Mouse (Mus musculus): ENCODE results near the gene Dbx2.

Gene Dbx2

GRCm38 (mm10) chr15:95655860-95656259 is at the start of gene Dbx2:
Gene Dbx2 (minus strand): TSS chr15:95655960.
- DNase-seq (ENCODE audit: low spot score), result no peak

GRCm38 (mm10) chr15:95702206-95702605 is 46.4 kb upstream of the Dbx2 start:
- DNase-seq (ENCODE audit: low spot score), result no peak

- DNase-seq (ENCODE audit: low spot score), result no peak
Measured at GRCm38 (mm10) chr15:95701573-95701972, 45.8 kb upstream of the Dbx2 start.

DNA sequence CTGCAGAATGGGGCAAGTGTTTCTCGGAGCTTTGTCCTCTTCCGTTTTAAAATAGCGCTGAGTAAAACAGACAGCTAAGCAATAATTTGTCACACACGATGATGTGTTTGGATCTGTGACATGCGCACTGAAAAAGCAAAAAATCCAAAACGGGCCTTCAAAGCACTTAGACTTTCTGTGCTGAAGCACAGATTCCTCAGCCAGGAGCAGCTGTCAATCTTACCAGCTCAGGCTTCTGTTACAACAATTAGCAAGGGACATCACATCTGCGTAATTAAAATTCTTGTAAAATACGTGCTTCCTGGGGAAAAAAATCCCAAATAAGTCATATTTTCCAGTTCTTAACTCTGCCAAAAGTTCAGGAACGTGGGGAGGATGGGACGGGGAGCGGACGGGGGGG is 43.6 kb upstream of the Dbx2 start:
- no peak for DNase-seq (ENCODE audit: low spot score)

GRCm38 (mm10) chr15:95693759-95694158 is 38.0 kb upstream of the Dbx2 start:
- DNase-seq (ENCODE audit: low spot score), result no peak

- no peak for DNase-seq (ENCODE audit: low spot score)
Measured at GRCm38 (mm10) chr15:95691594-95691993, 35.8 kb upstream of the Dbx2 start.

GRCm38 (mm10) chr15:95691129-95691528 is 35.4 kb upstream of the Dbx2 start:
- DNase-seq (ENCODE audit: low spot score), result no peak

GRCm38 (mm10) chr15:95682620-95683019 is 26.9 kb upstream of the Dbx2 start:
- DNase-seq (ENCODE audit: low spot score), result no peak

GRCm38 (mm10) chr15:95675645-95676044 is 19.9 kb upstream of the Dbx2 start:
- DNase-seq (ENCODE audit: low spot score), result no peak

DNA sequence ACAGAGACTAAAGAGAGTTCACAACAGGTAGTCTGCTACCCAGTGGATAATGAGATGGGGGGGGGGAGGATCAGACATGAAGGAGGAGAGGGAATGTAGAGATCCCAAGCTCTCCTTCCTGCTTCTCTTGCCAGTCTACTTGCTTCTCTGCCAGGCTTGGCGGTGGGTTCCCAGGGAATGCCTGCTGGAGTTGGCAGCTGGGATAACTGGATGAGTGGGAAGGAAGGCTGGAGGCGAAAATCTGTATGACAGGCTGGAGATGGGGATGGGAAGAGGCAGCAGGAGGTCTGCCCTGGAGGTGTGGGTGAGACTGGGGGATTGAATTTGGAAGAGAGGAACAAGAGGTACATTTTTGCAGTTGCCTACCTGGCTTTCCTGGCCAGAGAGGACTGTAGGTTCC is 19.4 kb upstream of the Dbx2 start:
- no peak for DNase-seq (ENCODE audit: low spot score)

GRCm38 (mm10) chr15:95667209-95667608 is 11.4 kb upstream of the Dbx2 start:
- peak; percentile 1 for DNase-seq (ENCODE audit: low spot score)

- DNase-seq (ENCODE audit: low spot score), result no peak
Measured at GRCm38 (mm10) chr15:95665002-95665401, 9.2 kb upstream of the Dbx2 start.

- DNase-seq (ENCODE audit: low spot score), result no peak
Measured at GRCm38 (mm10) chr15:95661718-95662117, 6.0 kb upstream of the Dbx2 start.

DNA sequence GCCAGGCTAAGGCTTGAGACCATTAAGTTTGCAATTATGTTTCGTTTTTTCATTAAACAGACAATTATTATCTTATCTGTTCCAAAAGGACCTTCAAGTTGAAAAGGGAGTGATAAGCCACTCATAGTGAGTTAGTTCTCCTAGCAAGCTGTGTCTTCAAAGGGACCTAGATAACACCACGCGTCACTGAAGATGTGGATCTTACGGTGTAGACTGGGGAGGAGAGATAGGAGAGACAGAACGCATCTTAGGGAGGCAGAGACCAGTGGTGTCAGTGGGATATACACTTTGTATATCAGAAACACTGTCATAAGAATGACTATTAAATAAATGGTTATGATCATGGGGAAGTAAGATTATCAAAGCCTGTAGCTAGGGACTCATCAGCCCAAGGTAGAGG is 4.6 kb upstream of the Dbx2 start:
- no peak for DNase-seq (ENCODE audit: low spot score)

DNA sequence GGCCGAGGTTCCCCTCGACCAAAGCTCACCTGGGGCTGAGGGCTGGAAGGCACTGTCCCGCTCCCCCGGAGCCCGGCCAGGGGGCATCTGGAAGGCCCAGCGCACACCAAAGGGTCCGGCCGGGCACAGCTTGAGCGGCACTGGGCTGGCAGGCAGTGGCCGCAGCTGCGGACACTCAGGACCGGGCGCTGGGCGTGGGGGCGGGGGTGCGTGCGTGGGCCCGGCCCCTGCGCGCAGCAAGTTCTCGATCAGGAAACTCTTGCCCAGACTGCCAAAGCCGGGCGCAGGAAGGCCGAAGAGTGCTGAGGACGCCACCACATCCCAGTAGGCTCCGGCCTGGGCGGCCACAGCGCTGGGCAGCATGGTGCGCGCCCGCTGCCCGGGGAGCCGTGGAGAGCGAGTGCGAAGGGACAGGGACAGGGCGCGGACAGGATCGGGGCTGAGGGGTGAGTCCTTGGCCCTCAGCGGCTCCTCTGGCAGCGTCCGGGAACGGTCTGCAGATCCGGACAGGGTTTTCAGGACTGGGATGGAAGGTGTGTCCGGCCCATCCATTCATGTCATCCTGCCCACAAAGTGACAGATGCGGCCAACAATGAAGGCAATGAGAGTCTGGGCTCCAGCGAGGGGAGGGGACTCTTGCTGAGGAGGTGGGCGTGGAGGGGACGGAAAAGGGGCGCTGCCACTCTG is 1.4 kb downstream of the Dbx2 start:
- no peak for DNase-seq (ENCODE audit: low spot score)

GRCm38 (mm10) chr15:95653812-95654210 is 1.9 kb downstream of the Dbx2 start:
- DNase-seq (ENCODE audit: low spot score), result no peak

- DNase-seq (ENCODE audit: low spot score), result no peak
Measured at GRCm38 (mm10) chr15:95652898-95653707, 2.7 kb downstream of the Dbx2 start.

- no peak for DNase-seq (ENCODE audit: low spot score)
Measured at GRCm38 (mm10) chr15:95651824-95652223, 3.9 kb downstream of the Dbx2 start.

DNA sequence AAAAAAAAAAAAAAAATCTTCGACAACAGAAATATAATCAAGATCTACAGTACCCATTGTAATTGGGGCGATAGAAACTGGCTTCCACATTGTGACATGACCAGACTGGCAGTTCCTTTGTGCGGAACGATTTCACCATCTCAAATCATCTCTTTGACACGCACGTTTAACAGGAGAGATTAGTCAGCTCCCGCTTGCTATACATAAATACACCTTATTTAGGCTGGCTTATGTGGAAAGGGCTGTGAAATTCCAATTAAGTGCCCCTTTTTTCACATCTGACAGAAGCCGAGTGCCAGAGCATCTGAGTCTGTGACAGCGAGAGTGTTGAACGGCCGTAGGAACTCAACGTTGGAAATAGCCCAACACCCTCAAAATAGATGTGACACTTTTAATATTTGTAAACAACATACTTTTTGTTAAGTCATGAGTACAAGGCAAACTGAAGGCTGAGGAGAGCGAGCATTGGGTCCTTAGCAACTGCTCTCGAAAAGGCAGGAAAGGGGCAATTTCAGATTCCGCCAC is 12.2 kb downstream of the Dbx2 start:
- no peak for DNase-seq (ENCODE audit: low spot score)

- DNase-seq (ENCODE audit: low spot score), result no peak
Measured at GRCm38 (mm10) chr15:95640347-95640746, 15.4 kb downstream of the Dbx2 start.

- no peak for DNase-seq (ENCODE audit: low spot score)
Measured at GRCm38 (mm10) chr15:95639829-95640134, 16.0 kb downstream of the Dbx2 start.

DNA sequence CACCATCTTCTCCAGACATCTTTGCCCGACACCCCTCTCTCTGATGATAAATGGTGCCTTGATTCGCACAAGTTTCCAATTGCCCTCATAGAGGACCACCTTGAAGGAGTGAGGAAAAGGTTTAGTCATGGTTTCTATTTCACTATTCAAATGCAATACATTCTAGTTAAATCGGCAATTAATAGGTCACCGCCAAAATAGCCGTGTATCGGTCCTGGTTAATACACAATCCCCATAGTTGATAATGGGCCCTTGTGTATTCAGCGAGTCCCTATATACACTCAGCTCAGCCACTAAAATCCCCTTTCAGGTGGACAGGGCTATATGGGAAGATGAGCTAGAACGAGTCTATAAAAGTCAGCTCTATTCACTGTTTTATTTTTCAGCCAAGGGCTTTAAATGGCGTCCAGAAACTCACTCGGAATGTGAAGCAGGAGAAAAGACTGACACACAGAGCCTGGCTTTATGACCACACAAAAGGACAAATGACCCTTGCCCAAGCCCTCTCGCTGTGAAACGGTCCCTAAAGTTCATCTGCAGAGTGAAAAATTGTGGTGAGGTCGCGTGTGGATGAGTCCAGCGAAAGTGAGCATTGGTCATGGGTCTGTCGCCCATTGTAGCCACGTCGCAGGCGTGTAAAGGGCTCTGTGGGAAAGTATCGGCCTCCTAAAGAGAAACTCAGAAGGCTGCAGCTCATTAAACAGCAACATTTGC is 16.5 kb downstream of the Dbx2 start:
- DNase-seq (ENCODE audit: low spot score), result no peak

DNA sequence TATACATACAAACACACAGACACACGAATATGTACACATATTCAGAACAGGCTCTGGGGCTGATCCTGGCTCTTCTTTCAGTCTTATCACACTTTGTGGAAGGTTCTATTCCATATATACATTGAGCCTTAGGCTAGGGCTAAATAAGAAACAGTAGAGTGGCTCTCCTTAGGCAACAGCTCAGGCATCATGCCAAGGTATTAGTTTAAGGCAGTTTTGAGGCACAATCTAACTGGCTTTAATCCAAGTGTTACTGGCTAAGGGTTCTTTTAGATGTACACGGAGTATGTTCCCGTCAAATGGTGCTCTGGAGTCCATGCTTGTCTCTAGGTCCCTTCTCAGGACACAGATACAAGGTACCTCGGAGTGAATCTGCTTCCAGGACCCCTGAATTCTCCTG is 31.4 kb downstream of the Dbx2 start:
- no peak for DNase-seq (ENCODE audit: low spot score)
